Mouse (Mus musculus) kidney, embryonic 14.5 days (tissue): Measurements from ENCODE around the gene Tubgcp5. TPM values are rescaled to one million over a fixed set of nuclear protein-coding genes. Genes with fewer than 3 reads are reported as not detected.

Source experiments
- ATAC-seq: fragments of 200-750 bp; cut with Nextera tagmentation; 2 replicates; pipeline ENCODE4 v1.8.0; 2017; ENCODE audit warnings: moderate number of reproducible peaks, mild to moderate bottlenecking, moderate TSS enrichment, moderate library complexity; ENCODE audit not compliant: low FRiP score, low TSS enrichment
- H3K27ac ChIP-seq: fragments of 300-500 bp; sonication (generic); 2 replicates; pipeline ENCODE4 v1.5.1; 2014; ENCODE audit warnings: low read depth, mild to moderate bottlenecking, low read length, moderate library complexity, mixed read lengths
- H3K27me3 ChIP-seq: fragments of 300-500 bp; sonication (generic); 2 replicates; pipeline ENCODE4 v1.6.1; 2014; ENCODE audit warnings: mild to moderate bottlenecking, low read length; ENCODE audit not compliant: control insufficient read depth, insufficient read depth
- H3K36me3 ChIP-seq: fragments of 300-500 bp; sonication (generic); 2 replicates; pipeline ENCODE4 v1.6.1; 2014; ENCODE audit warnings: low read length, mixed read lengths; ENCODE audit not compliant: control insufficient read depth, insufficient read depth
- H3K4me1 ChIP-seq: fragments of 300-500 bp; sonication (generic); 2 replicates; pipeline ENCODE4 v1.6.1; 2014; ENCODE audit warnings: low read length, mixed read lengths; ENCODE audit not compliant: control insufficient read depth, insufficient read depth
- H3K4me2 ChIP-seq: fragments of 300-500 bp; sonication (generic); replicated peaks from 2 replicates; pipeline ENCODE4 v1.6.1; 2014; ENCODE audit warnings: low read depth, mild to moderate bottlenecking, low read length
- H3K4me3 ChIP-seq: fragments of 300-500 bp; sonication (generic); 2 replicates; pipeline ENCODE4 v1.5.1; 2014; ENCODE audit warnings: mild to moderate bottlenecking, low read length
- H3K9ac ChIP-seq: fragments of 300-500 bp; sonication (generic); 2 replicates; pipeline ENCODE4 v1.6.1; 2014; ENCODE audit warnings: low read depth, mild to moderate bottlenecking, low read length, moderate library complexity
- H3K9me3 ChIP-seq: fragments of 300-500 bp; sonication (generic); 2 replicates; pipeline ENCODE4 v1.6.1; 2016; ENCODE audit warnings: low read length; ENCODE audit not compliant: control insufficient read depth
- WGBS: fragments of 180-500 bp; shearing (Covaris S2); extraction: QIAGEN DNeasy Blood & Tissue Kit; methylation state at CpG from one replicate; pipeline ENCODE4 v1.1.7; 2014; 5-methylcytosine and 5-hydroxymethylcytosine counted together
- polyA plus RNA-seq: library from polyadenylated mRNA; unstranded; fragments of >200 nt; fragmentation: Nextera tagmentation; extraction: Ambion mirVana; gene quantifications from 2 replicates; pipeline ENCODE4 v1.2.1, GENCODE M21; 2014

Gene Tubgcp5
- polyA plus RNA-seq, 1 experiment from 2014 or later, result 34.6 TPM

DNA sequence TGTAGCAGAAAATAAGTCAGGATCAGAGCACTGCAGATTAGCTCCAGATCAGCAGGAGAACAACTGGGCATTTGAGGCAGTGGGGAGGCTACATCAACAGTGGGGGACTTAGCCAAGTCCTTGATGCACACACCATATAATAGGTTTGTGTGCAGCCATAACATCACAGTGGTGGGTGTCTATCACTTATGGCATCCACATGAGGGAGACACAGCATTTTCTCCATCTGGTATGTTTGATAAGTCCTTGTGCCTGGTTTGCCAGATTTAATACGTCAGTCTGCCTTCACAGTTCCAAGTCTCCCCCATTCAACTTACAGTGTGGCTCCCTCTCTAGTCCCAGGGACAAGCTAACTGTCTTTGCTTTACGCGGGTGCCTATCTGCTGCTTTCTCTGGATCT is 1.7 kb upstream of the Tubgcp5 start:
- Histone ChIP-seq H3K27ac (no peak overlapping the region), H3K4me2 (no peak overlapping the region), H3K4me3 (no peak overlapping the region), H3K36me3 (peaks cover 13% of the 10 kb centered on the region), H3K4me1 (peaks cover 6% of the 10 kb centered on the region), H3K9ac (no peak overlapping the region), H3K27me3 (no peaks in the 10 kb centered on the region), H3K9me3 (no peaks in the 10 kb centered on the region)
- ATAC-seq, result no peak
- 88% methylated on average over 3 of the region's 3 CpGs for WGBS

DNA sequence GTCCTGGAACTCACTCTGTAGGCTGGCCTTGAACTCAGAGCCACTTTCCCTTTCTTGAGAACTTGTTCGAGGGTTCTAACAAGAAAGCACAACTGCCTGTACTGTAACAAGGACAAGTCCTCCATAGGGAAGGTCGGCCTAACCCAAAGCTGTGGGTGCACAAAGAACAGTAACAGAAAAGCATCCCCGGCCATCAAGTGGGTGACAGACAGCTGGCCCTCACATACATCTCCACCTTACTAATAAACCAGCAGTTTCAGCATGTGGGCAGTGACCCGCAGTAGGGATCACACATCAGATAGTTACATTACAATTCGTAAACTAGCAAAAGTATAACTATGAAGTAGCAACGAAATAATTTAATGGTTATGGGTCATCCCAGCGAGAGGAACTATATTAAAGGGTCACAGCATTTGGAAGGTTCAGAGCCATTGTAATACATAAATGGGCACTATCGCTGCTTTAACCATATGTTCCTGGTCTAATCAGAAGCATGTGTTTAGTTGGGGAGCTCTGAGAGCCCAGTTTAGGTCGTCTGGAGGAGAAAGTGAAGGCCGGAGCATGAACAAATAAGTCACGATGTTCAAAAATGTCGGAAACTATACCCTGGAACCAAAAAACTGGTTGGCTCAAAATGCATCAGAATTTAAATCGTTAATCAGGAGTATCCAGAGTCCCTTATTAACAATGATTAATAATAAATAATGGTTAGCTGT is 560 bp upstream of the Tubgcp5 start:
- peaks cover 6% of the 10 kb centered on the region for H3K4me1 ChIP-seq
- ATAC-seq, result peak; percentile 14; the same call in 1 of the 2 replicates
- peak overlapping the region; percentile 72 for H3K4me3 ChIP-seq
- H3K4me2 ChIP-seq, result peak overlapping the region; percentile 55
- H3K9ac ChIP-seq, result peak overlapping the region; percentile 95
- 32% methylated on average over 13 of the region's 13 CpGs for WGBS
- H3K27me3 ChIP-seq, result no peaks in the 10 kb centered on the region
- peak overlapping the region; percentile 37; the same call in 1 of the 2 replicates for H3K27ac ChIP-seq
- H3K36me3 ChIP-seq, result peaks cover 23% of the 10 kb centered on the region
- H3K9me3 ChIP-seq, result no peaks in the 10 kb centered on the region

DNA sequence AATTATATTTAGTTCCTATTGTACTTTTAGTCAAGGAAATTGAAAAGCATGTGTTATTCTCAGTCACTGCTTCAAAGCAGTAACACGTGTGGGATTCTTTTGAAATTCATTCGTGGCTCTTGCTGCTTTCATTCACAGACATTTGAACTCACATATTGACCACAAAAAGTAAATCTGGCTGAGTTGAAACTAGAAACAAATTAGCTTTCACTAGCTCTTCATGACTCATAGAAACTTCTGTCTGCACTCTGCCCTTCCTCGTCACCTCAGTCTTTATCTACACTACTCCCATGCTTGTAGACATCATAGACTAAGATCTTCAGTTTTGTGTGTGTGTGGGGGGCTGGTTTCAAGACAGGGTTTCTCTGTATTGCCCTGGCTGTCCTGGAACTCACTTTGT is 6.0 kb downstream of the Tubgcp5 start:
- Histone ChIP-seq H3K9me3 (no peaks in the 10 kb centered on the region), H3K36me3 (peaks cover 80% of the 10 kb centered on the region), H3K27me3 (no peaks in the 10 kb centered on the region), H3K4me1 (peaks cover 3% of the 10 kb centered on the region), H3K9ac (no peak overlapping the region), H3K27ac (no peak overlapping the region), H3K4me3 (no peak overlapping the region), H3K4me2 (no peak overlapping the region)
- ATAC-seq, result no peak
- 92% methylated on average over 3 of the region's 3 CpGs for WGBS

DNA sequence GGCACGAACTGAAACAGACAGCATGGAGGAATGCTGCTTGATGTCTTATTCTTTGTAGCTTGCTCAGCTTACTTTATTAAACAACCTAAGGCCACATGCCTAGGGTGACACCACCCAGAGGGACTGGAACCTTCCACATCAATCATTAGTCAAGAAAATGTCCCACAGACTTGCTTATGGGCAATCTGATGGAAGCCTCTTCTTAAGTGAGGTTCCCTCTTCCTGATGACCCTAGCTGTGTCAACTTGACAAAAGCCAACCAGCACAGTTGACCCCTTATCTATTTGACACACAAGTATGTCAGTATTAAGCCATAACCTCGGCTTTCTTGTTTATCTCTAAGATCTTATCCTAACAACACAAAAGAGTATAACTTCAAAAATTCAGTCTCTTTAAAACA is 16.0 kb downstream of the Tubgcp5 start:
- Histone ChIP-seq H3K36me3 (peaks cover 74% of the 10 kb centered on the region), H3K9me3 (no peaks in the 10 kb centered on the region), H3K4me1 (no peaks in the 10 kb centered on the region), H3K27me3 (no peaks in the 10 kb centered on the region), H3K4me3 (no peak overlapping the region), H3K4me2 (no peak overlapping the region), H3K9ac (no peak overlapping the region), H3K27ac (no peak overlapping the region)
- ATAC-seq, result no peak
- WGBS, result 93% methylated on average over 2 of the region's 2 CpGs

DNA sequence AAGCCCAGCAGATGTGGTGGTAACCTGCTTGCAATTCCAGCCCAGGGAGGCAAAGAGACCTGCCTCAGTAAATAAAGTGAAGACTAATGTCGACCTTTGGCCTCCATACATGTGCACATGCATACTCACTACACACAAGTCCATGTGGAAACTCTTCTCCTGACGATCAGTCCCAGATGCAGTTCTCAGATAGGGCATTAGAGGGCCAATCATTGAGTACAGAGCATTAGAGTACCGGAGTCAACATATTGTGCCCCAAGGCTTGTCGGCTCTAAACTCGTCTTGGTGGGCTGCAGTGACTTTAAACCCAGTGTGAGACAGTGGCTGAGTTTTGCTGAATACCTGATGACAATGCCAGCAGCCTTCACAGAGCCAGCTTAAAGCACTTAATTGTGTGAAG is 30.5 kb downstream of the Tubgcp5 start:
- Histone ChIP-seq H3K4me2 (no peak overlapping the region), H3K9me3 (no peaks in the 10 kb centered on the region), H3K4me1 (no peaks in the 10 kb centered on the region), H3K27me3 (no peaks in the 10 kb centered on the region), H3K9ac (no peak overlapping the region), H3K36me3 (peaks cover 75% of the 10 kb centered on the region), H3K27ac (no peak overlapping the region), H3K4me3 (no peak overlapping the region)
- WGBS, result 84% methylated on average over 5 of the region's 5 CpGs
- ATAC-seq, result no peak

DNA sequence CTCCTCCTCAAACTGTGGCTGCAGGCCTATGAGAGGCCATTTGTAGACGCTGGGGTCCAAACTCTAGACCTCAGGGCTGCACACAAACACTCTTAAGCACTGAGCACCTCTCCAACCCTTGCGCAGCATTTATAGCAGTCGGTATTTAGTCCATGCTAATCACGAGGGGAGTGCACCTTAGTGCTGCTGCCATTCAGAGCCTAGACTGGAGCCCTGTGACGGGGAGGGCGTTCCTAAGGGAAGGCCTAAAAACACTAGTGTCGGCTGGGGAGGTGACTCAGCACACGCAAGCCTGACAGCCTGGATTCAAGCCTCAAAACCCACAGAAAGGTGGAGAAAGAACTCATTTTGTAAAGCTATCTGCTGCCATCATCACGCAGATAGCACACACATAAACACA is 33.6 kb downstream of the Tubgcp5 start:
- 82% methylated on average over 9 of the region's 9 CpGs for WGBS
- ATAC-seq, result no peak

DNA sequence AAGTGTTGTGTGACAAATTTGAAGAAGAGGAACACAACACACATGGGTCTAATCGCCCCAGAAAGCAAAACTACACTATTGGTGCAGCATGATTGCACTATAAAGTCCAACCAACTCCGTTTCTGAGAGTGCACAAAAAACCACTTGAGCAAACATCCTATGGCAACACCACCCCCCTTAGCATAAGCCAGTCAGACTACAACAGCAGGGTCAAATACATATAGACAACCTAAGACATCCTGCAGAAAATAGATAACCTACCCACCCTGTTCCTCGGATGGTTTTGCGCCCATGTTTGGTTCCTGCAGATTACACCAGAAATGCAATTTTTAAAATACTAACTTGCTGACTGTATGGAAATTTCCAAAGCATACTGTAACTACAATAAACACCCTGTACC is 42.9 kb downstream of the Tubgcp5 start:
- no peaks in the 10 kb centered on the region for H3K27me3 ChIP-seq
- H3K4me3 ChIP-seq, result no peak overlapping the region
- 85% methylated on average over 4 of the region's 4 CpGs for WGBS
- H3K9me3 ChIP-seq, result no peaks in the 10 kb centered on the region
- no peak overlapping the region for H3K27ac ChIP-seq
- H3K36me3 ChIP-seq, result no peaks in the 10 kb centered on the region; the same call in 1 of the 2 replicates
- H3K4me2 ChIP-seq, result no peak overlapping the region
- H3K4me1 ChIP-seq, result no peaks in the 10 kb centered on the region
- ATAC-seq, result no peak
- no peak overlapping the region for H3K9ac ChIP-seq

More for the DNA sequence above, 33.6 kb downstream of the Tubgcp5 start:
- no peaks in the 10 kb centered on the region for H3K9me3 ChIP-seq
- no peaks in the 10 kb centered on the region for H3K27me3 ChIP-seq
- no peak overlapping the region for H3K27ac ChIP-seq
- H3K9ac ChIP-seq, result no peak overlapping the region
- H3K36me3 ChIP-seq, result peaks cover 69% of the 10 kb centered on the region
- H3K4me2 ChIP-seq, result no peak overlapping the region
- H3K4me3 ChIP-seq, result no peak overlapping the region
- H3K4me1 ChIP-seq, result no peaks in the 10 kb centered on the region

DNA sequence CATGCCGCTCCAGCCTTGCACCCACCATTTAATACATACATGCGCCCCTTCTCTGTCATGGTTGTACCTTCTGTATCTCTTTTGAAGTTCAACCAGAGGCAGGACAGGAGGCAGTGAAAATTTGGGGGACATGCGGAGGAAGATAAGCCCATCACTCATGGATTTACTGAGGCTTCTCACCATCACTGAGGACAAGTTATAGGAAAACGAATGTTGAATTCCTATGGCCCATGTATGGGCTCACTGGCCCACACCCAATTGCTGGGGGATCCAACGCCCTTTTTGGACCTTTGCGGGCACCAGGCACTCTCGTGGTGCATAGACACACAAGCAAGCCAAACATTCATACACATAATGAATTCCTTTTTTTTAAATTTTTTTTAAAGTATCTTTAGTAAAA is 47.5 kb downstream of the Tubgcp5 start, which contains the start of gene Cyfip1:
Gene Cyfip1, plus strand, starts transcription at position 301 of the 400 bp plus-strand sequence.
- 0 out of 2 replicates have a peak, but pooled peaks cover 4% of the 10 kb centered on the region for H3K4me1 ChIP-seq
- H3K27ac ChIP-seq, result peak within 1 kb of the TSS; percentile 99
- 48% methylated on average over 7 of the region's 7 CpGs for WGBS
- H3K9me3 ChIP-seq, result no peaks in the 10 kb centered on the region
- peak within 1 kb of the TSS; percentile 94 for H3K9ac ChIP-seq
- ATAC-seq, result peak; percentile 4
- no peaks in the 10 kb centered on the region for H3K27me3 ChIP-seq
- H3K4me3 ChIP-seq, result peak within 1 kb of the TSS; percentile 88
- H3K36me3 ChIP-seq, result no peaks in the 10 kb centered on the region
- H3K4me2 ChIP-seq, result peak within 1 kb of the TSS; percentile 77

DNA sequence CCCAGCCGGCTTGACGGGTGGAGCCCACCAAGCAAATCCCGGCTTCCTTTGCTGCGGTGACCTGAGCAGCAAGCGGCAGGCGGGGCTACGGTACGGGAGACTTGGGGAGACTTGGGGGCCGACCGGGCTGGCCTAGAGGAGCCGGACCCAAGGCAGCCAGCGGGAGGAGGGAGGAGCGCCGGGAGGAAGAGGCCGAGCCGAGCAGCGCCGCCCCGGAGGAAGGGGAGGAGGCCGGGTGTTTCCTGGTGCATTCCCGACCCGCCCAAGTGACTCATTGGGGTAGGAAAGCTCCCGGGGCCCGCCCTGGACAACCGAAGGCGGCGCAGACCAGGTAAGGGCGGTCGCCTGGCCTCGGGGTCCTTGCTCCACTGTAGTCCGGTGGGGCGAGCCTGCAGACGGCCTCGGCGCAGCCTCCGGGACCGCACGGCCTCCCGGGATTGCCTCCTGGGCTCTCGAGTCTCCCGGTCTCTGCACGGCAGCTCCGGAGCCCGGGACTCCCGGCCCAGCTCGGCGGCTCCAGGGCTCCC is 48.1 kb downstream of the Tubgcp5 start:
- 0 out of 2 replicates have a peak, but pooled peaks cover 4% of the 10 kb centered on the region for H3K4me1 ChIP-seq
- H3K9me3 ChIP-seq, result no peaks in the 10 kb centered on the region
- H3K27ac ChIP-seq, result peak overlapping the region; percentile 99
- peak; percentile 99 for ATAC-seq
- no peaks in the 10 kb centered on the region for H3K36me3 ChIP-seq
- H3K4me3 ChIP-seq, result peak overlapping the region; percentile 88
- H3K27me3 ChIP-seq, result no peaks in the 10 kb centered on the region
- peak overlapping the region; percentile 94 for H3K9ac ChIP-seq
- 1% methylated on average over 42 of the region's 47 CpGs for WGBS
- peak overlapping the region; percentile 77 for H3K4me2 ChIP-seq
